Mouse (Mus musculus) kidney, adult 9 months (tissue): ENCODE data around the gene Creld1.
A peak's percentile ranks its signal among the peaks of the same experiment; 100 is the strongest.

Source experiments
- DNase-seq: peaks from one replicate; pipeline ENCODE4 v3.0.0; 2022

Gene Creld1

GRCm38 (mm10) chr6:113483100-113483615 lies at the start of gene Creld1:
Gene Creld1 (plus strand): TSS chr6:113483297.
- peak; percentile 98 for DNase-seq

- no peak for DNase-seq
These were observed 49.4 kb upstream of the Creld1 start for GRCm38 (mm10) chr6:113433661-113434060.

GRCm38 (mm10) chr6:113434691-113435090 lies 48.4 kb upstream of the Creld1 start:
- DNase-seq, result no peak

- no peak for DNase-seq
These were observed 47.4 kb upstream of the Creld1 start, which contains the start of gene Cidec for GRCm38 (mm10) chr6:113435664-113436205. Gene Cidec (minus strand): TSS chr6:113435760.

GRCm38 (mm10) chr6:113437135-113437534 lies 46.0 kb upstream of the Creld1 start:
- no peak for DNase-seq

DNA sequence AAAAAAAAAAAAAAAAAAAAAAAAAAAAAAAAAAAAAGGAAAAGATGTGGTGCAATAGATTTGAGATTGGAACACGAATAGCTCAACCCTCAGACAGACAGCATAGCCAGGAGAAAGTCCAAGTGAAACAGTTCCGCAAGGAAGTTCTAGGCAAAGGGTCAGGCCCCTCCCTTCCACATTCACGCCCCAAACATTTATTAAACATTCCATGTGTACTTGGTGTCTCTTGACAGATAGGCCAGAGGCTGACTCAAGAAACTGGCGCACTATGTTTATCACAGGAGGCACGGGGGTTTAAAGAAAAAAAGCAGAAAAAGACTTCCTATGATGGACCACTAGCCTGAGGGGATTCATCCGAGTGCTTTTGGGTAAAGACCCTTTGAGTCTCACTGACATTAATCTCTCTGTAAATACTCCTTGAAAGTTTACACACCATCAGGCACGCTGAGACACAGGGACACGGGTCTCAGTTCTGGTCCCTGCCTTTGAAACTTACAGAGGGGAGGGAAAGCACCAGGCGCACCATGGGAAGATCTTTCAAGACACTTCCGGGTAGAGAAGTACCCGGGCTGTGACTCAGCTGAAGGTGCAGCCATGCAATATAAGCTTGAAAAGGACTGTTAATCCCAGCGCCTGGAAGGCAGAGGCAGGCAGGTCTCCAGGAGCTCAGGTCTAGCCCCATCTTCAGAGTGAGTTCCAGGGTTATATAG lies 44.2 kb upstream of the Creld1 start:
- DNase-seq, result peak; percentile 43

DNA sequence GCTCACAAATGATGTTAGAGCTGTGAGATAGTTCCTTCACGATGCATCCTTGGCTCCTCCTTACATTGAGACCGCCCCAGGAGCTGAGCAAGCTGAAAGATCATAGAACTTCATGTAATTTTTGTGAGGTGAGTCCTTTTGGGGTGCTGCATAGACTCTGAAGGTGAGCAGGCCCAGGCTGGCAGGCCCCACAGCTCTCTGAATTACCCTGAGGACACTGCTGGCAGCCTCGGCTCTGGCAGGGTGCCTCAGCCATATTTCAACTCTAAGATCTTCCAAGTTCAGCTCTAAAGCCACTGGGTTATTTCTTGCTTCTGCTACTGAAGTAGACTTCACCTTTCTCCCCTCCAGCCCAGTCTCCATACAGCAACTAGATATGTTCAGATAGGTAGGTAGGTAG lies 42.4 kb upstream of the Creld1 start:
- no peak for DNase-seq

DNA sequence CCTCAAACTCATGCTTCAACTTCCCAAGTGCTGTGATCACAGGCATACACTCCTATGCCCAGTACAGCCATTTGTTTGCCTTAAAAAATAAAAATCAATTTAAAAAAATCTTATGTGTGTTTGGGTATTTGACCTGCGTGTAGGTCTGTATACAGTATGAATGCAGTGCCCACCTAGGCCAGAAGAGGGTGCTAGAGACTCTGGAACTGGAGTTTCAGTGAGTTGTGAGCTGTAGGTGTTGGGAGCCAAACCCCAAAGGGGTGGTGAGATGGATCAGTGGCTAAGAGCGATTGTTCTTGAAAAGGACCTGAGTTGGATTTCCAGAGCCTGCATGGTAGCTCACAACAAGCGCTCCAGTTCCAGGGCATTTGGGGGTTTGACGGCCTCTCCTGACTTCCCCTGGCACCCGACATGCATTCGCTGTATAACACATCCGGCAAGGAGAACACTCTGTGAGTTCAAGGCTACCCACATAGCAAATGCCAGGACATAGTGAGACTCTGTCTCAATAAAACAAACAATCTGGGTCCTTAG lies 41.9 kb upstream of the Creld1 start:
- peak; percentile 89 for DNase-seq

DNA sequence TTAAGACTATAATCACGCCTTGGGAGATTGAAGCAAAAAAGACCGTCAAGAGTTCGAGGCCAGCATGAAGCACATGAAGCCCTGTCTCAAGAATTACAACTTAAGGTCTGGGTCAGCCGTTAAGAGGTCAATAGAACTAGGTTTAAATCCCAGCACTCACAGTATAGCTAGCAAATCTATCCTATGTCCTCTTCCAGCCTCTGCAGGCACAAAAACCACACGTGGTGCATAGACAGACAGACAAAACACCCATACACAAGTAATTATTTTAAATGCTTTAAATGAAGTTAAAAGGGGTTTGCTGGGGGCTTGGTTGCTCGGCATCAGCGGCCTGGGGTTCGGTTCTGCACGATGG lies 41.0 kb upstream of the Creld1 start:
- peak; percentile 18 for DNase-seq

DNA sequence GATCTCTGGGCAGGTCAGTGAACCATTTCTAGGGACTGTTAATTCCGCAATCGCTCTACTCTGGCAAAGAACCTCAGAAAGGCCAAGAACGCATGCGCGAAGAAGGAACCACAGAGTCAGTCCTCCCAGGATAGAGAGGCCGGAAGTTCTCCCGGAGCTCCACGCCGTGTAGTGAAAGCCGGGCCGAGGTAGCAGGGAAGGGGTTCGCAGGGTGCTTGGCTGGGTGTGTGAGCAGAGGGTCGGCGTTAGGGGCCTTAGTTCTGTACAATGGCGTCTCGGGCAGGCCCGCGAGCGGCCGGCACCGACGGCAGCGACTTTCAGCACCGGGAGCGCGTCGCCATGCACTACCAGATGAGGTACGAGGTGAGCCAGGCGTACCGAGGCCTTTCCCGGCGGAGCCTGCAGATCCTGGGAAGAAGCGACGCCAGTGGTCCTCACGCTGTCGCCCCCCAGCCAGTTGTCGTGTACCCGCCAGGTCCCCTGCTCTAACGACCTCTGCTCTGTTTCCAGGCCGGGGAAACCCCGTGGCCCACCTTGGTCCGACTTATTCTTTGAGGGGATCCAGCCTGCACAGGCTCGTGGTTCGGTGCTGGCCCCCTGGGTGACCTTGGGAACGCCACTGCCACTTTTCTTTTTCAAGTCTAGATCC lies 40.5 kb upstream of the Creld1 start, which contains the start of gene Jagn1:
Jagn1 (plus strand) TSS at position 128 of the 649 bp plus-strand sequence.
- DNase-seq, result peak; percentile 96

GRCm38 (mm10) chr6:113443091-113443490 lies 40.0 kb upstream of the Creld1 start:
- DNase-seq, result no peak

- peak; percentile 57 for DNase-seq
These were observed 38.7 kb upstream of the Creld1 start for GRCm38 (mm10) chr6:113444207-113444965.

DNA sequence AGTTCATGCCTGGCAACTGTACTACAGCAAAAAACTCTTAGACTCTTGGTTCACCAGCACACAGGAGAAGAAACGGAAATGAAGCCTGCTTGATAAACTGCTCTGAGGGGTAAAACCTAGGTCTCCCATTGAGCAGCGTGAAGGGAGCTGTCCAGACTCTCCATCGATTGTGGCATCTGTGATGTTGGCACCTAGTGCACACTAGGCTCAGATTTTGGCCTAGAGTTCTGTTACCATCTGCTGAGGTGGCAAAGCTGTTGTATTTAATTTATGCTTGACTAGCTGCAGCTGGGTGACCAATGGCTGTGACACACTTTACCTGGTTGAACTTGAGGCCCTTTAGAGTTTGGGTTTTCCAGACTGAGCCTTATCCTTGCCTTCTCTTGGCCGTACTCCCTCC lies 35.5 kb upstream of the Creld1 start:
- no peak for DNase-seq

DNA sequence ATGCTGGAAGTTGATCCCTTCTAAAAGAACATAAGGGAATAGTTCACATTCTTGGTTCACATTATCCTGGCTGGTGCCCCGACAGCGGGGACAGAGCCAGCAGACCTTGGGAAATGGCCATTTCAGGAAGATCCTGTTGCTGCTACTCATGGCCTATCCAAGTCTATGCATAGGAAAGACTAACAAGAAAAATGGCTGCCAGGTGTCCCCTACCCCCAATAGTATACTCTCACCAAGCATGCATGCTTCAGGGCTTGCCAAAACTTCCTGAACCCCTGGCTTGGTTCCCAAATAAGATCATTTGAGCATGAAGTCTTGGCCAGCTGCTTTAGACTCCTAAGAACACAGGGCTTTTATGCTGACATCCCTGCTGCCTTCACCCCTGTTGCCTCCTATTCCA lies 31.3 kb upstream of the Creld1 start:
- DNase-seq, result peak; percentile 61

DNA sequence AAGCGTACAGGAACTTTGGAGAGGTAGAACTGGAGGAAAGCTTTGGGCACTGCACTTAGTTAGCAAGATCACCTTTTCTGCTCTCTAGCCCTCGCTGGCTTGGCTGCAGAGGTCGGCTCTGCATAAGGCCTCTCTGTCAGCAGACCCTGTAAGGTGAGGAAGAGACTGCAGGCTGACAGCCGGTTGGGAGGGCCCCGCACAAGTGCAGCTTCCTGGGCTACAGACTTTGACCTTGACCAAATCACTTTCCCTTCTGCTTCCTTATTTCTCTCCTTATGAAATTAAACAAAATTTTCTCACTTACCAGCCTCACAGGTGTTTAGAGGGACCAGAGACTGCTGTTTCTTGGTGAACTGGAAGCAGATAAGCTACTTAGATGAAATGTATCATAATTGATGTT lies 28.1 kb upstream of the Creld1 start:
- DNase-seq, result no peak

DNA sequence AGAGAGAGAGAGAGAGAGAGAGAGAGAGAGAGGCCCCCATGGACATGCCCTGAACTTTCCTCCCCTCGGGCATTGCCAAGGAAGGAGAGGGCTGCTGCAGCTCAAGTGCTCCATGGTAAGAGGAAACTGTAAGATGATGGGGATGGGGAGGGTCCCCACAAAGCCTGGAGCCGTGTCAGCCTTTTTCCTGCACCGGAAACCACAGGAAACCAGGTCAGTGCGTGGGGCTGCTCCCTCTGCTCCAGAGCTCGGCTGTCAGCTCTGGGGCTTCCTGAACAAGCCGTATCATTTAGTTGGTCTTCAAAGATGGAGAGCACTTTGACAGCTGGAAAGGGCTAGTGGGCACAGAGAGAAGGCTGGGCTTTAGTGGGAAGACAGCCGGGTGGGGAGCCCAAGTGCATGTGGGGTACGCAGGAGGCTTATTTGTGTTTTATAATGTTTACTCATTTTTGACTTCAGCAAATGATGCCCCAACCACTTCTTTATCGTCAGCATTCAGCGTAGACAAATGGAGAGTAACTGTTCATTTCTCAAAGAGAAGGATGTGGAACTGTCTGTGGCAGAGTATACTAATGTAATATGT lies 25.1 kb upstream of the Creld1 start, which contains the start of gene Il17re:
Il17re (plus strand) TSS at position 533 of the 583 bp plus-strand sequence.
- DNase-seq, result no peak

DNA sequence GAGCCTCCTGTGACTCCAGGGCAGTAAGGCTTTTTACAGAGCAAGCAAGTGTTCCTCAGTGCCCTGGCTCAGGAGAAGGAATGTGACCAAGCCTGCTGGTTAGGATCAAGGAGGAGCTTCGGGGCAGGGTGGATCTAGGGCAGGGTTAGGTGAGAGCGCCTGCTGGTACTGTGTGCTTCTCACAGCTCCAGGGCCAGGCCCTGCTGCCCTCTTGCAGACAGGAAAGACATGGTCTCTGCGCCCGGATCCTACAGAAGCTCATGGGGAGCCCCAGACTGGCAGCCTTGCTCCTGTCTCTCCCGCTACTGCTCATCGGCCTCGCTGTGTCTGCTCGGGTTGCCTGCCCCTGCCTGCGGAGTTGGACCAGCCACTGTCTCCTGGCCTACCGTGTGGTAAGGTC lies 24.5 kb upstream of the Creld1 start:
- no peak for DNase-seq

DNA sequence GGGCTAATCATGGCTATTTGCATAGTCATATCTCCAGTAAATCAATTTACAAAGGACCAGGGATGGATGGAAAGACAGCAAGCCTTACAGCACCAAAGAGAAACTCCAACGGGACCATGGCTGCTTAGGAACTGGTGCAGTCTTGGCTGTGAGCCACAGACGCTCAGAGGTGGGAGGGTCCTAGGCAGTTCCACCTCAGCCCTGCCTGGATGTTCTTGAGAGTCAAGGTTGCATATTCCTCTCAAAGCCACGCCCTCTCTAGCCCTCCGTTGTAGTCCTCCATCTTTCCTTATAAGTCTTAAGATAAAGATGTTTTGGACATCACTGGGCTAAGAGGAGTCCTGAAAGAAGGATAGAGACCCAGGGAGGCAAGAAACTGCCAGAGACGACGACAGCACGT lies 19.1 kb upstream of the Creld1 start:
- no peak for DNase-seq

- DNase-seq, result no peak
These were observed 17.5 kb upstream of the Creld1 start for GRCm38 (mm10) chr6:113465602-113466001.

- no peak for DNase-seq
These were observed 14.6 kb upstream of the Creld1 start for GRCm38 (mm10) chr6:113468512-113468911.

- DNase-seq, result peak; percentile 90
These were observed 14.1 kb upstream of the Creld1 start for GRCm38 (mm10) chr6:113469021-113469420.

DNA sequence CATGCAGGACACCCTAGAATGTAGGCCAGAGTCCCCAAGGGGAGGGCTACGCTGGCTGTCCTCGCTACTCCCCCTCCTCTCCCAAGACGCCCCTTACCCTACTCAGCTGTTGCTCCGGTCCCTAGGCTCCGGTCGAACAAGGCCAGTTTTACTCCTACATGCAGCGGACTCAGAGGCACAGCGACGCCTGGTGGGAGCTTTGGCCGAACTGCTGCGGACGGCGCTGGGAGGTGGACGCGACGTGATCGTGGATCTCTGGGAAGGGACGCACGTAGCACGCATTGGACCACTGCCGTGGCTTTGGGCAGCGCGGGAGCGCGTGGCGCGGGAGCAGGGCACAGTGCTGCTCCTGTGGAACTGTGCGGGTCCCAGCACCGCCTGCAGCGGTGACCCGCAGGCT lies 13.7 kb upstream of the Creld1 start:
- peak; percentile 81 for DNase-seq
